Mouse (Mus musculus) forebrain, embryonic 10.5 days (tissue): ENCODE results near the gene Reck. TPM values are rescaled to one million over a fixed set of nuclear protein-coding genes. Genes with fewer than 3 reads are reported as not detected.
A peak's percentile ranks its signal among the peaks of the same experiment; 100 is the strongest.

ENCODE experiments used
- DNase-seq: peaks from one replicate; pipeline ENCODE4 v3.0.0-alpha.2; 2017; ENCODE audit warnings: low spot score; ENCODE audit errors: extremely low spot score
- H3K27ac ChIP-seq: fragments of 300-500 bp; sonication (generic); 2 replicates; pipeline ENCODE4 v1.5.1; 2016; ENCODE audit warnings: mild to moderate bottlenecking
- H3K27me3 ChIP-seq: fragments of 300-500 bp; sonication (generic); 2 replicates; pipeline ENCODE4 v1.6.1; 2016; ENCODE audit warnings: mild to moderate bottlenecking; ENCODE audit not compliant: poor library complexity, severe bottlenecking
- H3K36me3 ChIP-seq: fragments of 300-500 bp; sonication (generic); replicated peaks from 2 replicates; pipeline ENCODE4 v1.6.1; 2016; ENCODE audit warnings: mild to moderate bottlenecking, moderate library complexity
- H3K4me1 ChIP-seq: fragments of 300-500 bp; sonication (generic); 2 replicates; pipeline ENCODE4 v1.6.1; 2016
- H3K4me3 ChIP-seq: fragments of 300-500 bp; sonication (generic); 2 replicates; pipeline ENCODE4 v1.5.1; 2016; ENCODE audit warnings: mild to moderate bottlenecking, moderate library complexity
- H3K9me3 ChIP-seq: fragments of 300-500 bp; sonication (generic); 2 replicates; pipeline ENCODE4 v1.6.1; 2016; ENCODE audit warnings: mild to moderate bottlenecking, moderate library complexity
- WGBS: fragments of 180-500 bp; shearing (Covaris S2); methylation state at CpG from one replicate; pipeline ENCODE4 v1.1.7; 2016; 5-methylcytosine and 5-hydroxymethylcytosine counted together
- polyA plus RNA-seq: library from polyadenylated mRNA; unstranded; fragments of >200 nt; fragmentation: Nextera tagmentation; extraction: Ambion mirVana; gene quantifications from 2 replicates; pipeline ENCODE4 v1.2.1, GENCODE M21; 2016

The Reck gene
- polyA plus RNA-seq, 1 experiment from 2014 or later = 11.2 TPM

GRCm38 (mm10) chr4:43920602-43921001 lies 45.3 kb downstream of the Reck start:
- no peak for DNase-seq
- Histone ChIP-seq H3K36me3 (peaks cover 54% of the 10 kb centered on the region), H3K27ac (no peak overlapping the region), H3K9me3 (no peaks in the 10 kb centered on the region), H3K27me3 (no peaks in the 10 kb centered on the region), H3K4me1 (no peaks in the 10 kb centered on the region), H3K4me3 (no peak overlapping the region)
- WGBS = 97% methylated on average over 1 of the region's 1 CpGs

GRCm38 (mm10) chr4:43925125-43925524 lies 49.8 kb downstream of the Reck start:
- DNase-seq = no peak
- H3K27ac ChIP-seq = no peak overlapping the region
- peaks cover 6% of the 10 kb centered on the region; the same call in 1 of the 2 replicates for H3K9me3 ChIP-seq
- 92% methylated on average over 6 of the region's 6 CpGs for WGBS
- 0 out of 2 replicates have a peak, but pooled peaks cover 3% of the 10 kb centered on the region for H3K4me1 ChIP-seq
- H3K36me3 ChIP-seq = peaks cover 73% of the 10 kb centered on the region
- H3K27me3 ChIP-seq = no peaks in the 10 kb centered on the region
- H3K4me3 ChIP-seq = no peak overlapping the region

DNA sequence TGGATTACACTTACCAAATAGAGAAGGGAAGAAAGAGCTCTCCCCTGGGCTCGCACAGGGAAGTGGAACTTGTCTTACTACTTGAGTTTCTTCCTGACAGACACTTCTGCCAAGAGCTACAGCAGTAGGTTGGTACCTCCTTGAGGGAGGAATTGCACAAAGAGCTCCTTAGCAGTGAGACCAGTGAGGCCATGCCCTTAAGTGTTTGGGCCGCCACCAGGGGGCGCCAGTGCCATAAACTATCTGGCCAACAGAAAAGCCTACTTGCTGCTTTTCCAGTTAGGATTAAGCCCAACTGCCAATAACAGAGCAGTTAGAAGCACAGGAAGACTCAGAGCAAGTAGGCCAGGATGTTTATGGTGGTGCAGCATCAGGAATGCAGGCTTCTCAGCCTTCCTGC lies 50.4 kb downstream of the Reck start:
- WGBS = 10% methylated on average over 3 of the region's 3 CpGs
- 0 out of 2 replicates have a peak, but pooled peaks cover 3% of the 10 kb centered on the region for H3K4me1 ChIP-seq
- H3K9me3 ChIP-seq = peaks cover 6% of the 10 kb centered on the region; the same call in 1 of the 2 replicates
- H3K27me3 ChIP-seq = no peaks in the 10 kb centered on the region
- H3K4me3 ChIP-seq = no peak overlapping the region
- H3K27ac ChIP-seq = no peak overlapping the region
- peak; percentile 87 for DNase-seq
- H3K36me3 ChIP-seq = peaks cover 73% of the 10 kb centered on the region

DNA sequence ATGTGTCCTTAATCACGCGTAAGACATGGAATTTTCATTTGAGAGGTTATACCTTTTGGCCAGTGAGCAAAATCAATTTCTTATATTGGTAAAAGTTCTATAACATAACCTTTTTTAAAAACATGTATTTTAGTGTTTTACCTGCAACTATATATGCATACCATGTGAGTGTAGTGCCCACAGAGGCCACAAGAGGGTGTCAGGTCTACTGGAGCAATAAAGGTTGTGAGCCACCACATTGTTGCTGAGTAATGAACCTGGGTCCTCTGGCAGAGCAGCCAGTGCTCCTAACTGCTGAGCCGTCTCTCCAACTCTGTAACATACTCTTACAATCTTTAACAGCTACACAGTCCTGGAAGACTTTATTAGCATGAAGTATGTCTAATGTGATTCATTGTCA lies 52.5 kb downstream of the Reck start:
- Histone ChIP-seq H3K27me3 (no peaks in the 10 kb centered on the region), H3K36me3 (peaks cover 89% of the 10 kb centered on the region), H3K4me1 (0 out of 2 replicates have a peak, but pooled peaks cover 3% of the 10 kb centered on the region), H3K9me3 (peaks cover 6% of the 10 kb centered on the region; the same call in 1 of the 2 replicates), H3K27ac (no peak overlapping the region), H3K4me3 (no peak overlapping the region)
- WGBS = 91% methylated on average over 3 of the region's 3 CpGs
- DNase-seq = no peak

DNA sequence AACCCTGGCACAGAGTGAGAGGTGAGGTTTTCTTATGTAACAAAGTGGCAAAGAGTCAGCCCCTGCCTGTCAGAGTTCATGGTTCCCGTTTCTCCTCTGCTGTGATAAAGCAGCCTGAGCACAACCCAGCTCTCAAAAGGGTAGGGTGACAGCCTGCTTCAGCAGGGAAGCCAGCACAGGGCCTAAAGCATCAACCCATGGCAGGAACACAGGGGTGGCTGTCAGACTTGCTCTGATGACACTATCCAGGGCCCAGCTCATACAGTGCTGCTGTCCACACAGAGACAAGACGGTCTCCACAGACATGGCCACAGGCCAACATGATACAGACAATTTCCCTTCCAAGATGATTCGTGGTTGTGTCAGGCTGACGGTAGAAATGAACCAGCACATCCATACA lies 56.5 kb downstream of the Reck start:
- H3K4me1 ChIP-seq = no peaks in the 10 kb centered on the region
- no peak overlapping the region for H3K27ac ChIP-seq
- WGBS = 91% methylated on average over 4 of the region's 4 CpGs
- H3K27me3 ChIP-seq = no peaks in the 10 kb centered on the region
- DNase-seq = no peak
- H3K9me3 ChIP-seq = peaks cover 6% of the 10 kb centered on the region; the same call in 1 of the 2 replicates
- no peak overlapping the region for H3K4me3 ChIP-seq
- H3K36me3 ChIP-seq = peaks cover 83% of the 10 kb centered on the region

GRCm38 (mm10) chr4:43936186-43936585 lies 60.9 kb downstream of the Reck start:
- Histone ChIP-seq H3K9me3 (no peaks in the 10 kb centered on the region), H3K4me1 (no peaks in the 10 kb centered on the region), H3K27ac (no peak overlapping the region), H3K36me3 (peaks cover 71% of the 10 kb centered on the region), H3K4me3 (no peak overlapping the region), H3K27me3 (no peaks in the 10 kb centered on the region)
- WGBS = 88% methylated on average over 4 of the region's 4 CpGs
- DNase-seq = no peak

GRCm38 (mm10) chr4:43936749-43937674 lies 61.7 kb downstream of the Reck start:
- H3K4me1 ChIP-seq = peaks cover 4% of the 10 kb centered on the region
- H3K27me3 ChIP-seq = no peaks in the 10 kb centered on the region
- no peaks in the 10 kb centered on the region for H3K9me3 ChIP-seq
- H3K4me3 ChIP-seq = no peak overlapping the region
- no peak for DNase-seq
- WGBS = 84% methylated on average over 14 of the region's 14 CpGs
- H3K27ac ChIP-seq = no peak overlapping the region
- H3K36me3 ChIP-seq = peaks cover 71% of the 10 kb centered on the region

GRCm38 (mm10) chr4:43941315-43941714 lies 66.0 kb downstream of the Reck start:
- H3K36me3 ChIP-seq = peaks cover 71% of the 10 kb centered on the region
- 91% methylated on average over 5 of the region's 5 CpGs for WGBS

GRCm38 (mm10) chr4:43942421-43942820 lies 67.1 kb downstream of the Reck start:
- H3K27ac ChIP-seq = no peak overlapping the region
- 91% methylated on average over 8 of the region's 8 CpGs for WGBS
- H3K4me3 ChIP-seq = no peak overlapping the region
- DNase-seq = no peak
- no peaks in the 10 kb centered on the region for H3K27me3 ChIP-seq
- H3K36me3 ChIP-seq = peaks cover 67% of the 10 kb centered on the region
- H3K4me1 ChIP-seq = peaks cover 17% of the 10 kb centered on the region
- no peaks in the 10 kb centered on the region for H3K9me3 ChIP-seq

More at GRCm38 (mm10) chr4:43941315-43941714, 66.0 kb downstream of the Reck start:
- H3K9me3 ChIP-seq = no peaks in the 10 kb centered on the region
- H3K27ac ChIP-seq = no peak overlapping the region
- peaks cover 17% of the 10 kb centered on the region for H3K4me1 ChIP-seq
- no peaks in the 10 kb centered on the region for H3K27me3 ChIP-seq
- no peak for DNase-seq
- H3K4me3 ChIP-seq = no peak overlapping the region

DNA sequence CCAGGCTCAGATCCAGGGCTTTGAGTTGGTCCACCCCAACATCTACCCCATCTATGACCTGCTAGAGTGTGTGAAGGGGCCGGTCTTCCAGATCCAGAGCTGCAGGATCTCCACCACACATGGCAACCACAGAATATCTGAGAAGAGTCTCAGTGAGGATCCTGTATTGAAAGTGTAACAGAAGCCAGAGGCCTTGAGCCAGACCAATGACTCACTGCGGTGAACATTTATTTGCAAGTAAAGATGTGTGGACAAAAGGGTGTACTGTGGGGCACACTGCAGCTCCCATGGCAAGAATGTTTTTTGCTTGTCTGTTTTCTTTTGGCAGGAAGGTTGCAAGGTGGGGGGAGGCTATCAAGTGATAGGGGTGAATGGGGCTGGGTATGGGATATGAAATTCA lies 72.2 kb downstream of the Reck start:
- no peaks in the 10 kb centered on the region for H3K9me3 ChIP-seq
- H3K4me1 ChIP-seq = peaks cover 7% of the 10 kb centered on the region
- no peak overlapping the region for H3K4me3 ChIP-seq
- H3K27me3 ChIP-seq = no peaks in the 10 kb centered on the region
- no peak for DNase-seq
- WGBS = 94% methylated on average over 2 of the region's 2 CpGs
- peaks cover 27% of the 10 kb centered on the region for H3K36me3 ChIP-seq
- no peak overlapping the region for H3K27ac ChIP-seq

GRCm38 (mm10) chr4:43957292-43957845 lies 82.0 kb downstream of the Reck start, which contains the start of gene Glipr2:
TSS of gene Glipr2 (plus strand) at chr4:43957401.
- Histone ChIP-seq H3K36me3 (no peaks in the 10 kb centered on the region), H3K4me1 (peaks cover 32% of the 10 kb centered on the region), H3K27ac (peak within 1 kb of the TSS; percentile 90), H3K4me3 (peak within 1 kb of the TSS; percentile 83), H3K9me3 (no peaks in the 10 kb centered on the region), H3K27me3 (peaks cover 59% of the 10 kb centered on the region)
- WGBS = under 1% methylated on average over 45 of the region's 45 CpGs
- DNase-seq = peak; percentile 89

GRCm38 (mm10) chr4:43957846-43958461 lies 82.6 kb downstream of the Reck start:
- DNase-seq = peak; percentile 74
- Histone ChIP-seq H3K27me3 (peaks cover 61% of the 10 kb centered on the region), H3K9me3 (no peaks in the 10 kb centered on the region), H3K4me1 (peaks cover 32% of the 10 kb centered on the region), H3K27ac (peak overlapping the region; percentile 90), H3K4me3 (peak overlapping the region; percentile 83), H3K36me3 (no peaks in the 10 kb centered on the region)
- WGBS = under 1% methylated on average over 26 of the region's 26 CpGs
